Mouse (Mus musculus): ENCODE results near the gene Hist1h1e. TPM values are rescaled to one million over a fixed set of nuclear protein-coding genes. Genes with fewer than 3 reads are reported as not detected.
"Not testable (repeated sequence)": the region's sequence is repeated elsewhere in the genome, so short reads cannot be mapped to it uniquely, and the experiment has no call there.

The Hist1h1e gene
- polyA plus RNA-seq, 1 experiment from 2014 or later = 29.7 TPM

- ATAC-seq = no peak
- Histone ChIP-seq H3K4me2 (peak overlapping the region; percentile 76), H3K27me3 (no peaks in the 10 kb centered on the region), H3K36me3 (ENCODE audit: poor library complexity, severe bottlenecking) (no peaks in the 10 kb centered on the region), H3K4me3 (peak overlapping the region; percentile 50), H3K9me3 (replicated peaks) (no peaks in the 10 kb centered on the region), H3K9ac (peak overlapping the region; percentile 64), H3K27ac (peak overlapping the region; percentile 93), H3K4me1 (peaks cover 40% of the 10 kb centered on the region)
- WGBS = under 1% methylated on average over 22 of the region's 22 CpGs
Observed at GRCm38 (mm10) chr13:23586099-23586939, 36.0 kb downstream of the Hist1h1e start.

GRCm38 (mm10) chr13:23585442-23586098, 36.8 kb downstream of the Hist1h1e start:
- WGBS = 0% methylated on average over 34 of the region's 36 CpGs

GRCm38 (mm10) chr13:23585029-23585441, 37.3 kb downstream of the Hist1h1e start:
- Histone ChIP-seq H3K27ac (peak overlapping the region; percentile 99), H3K9me3 (replicated peaks) (no peaks in the 10 kb centered on the region), H3K9ac (peak overlapping the region; percentile 85), H3K36me3 (ENCODE audit: poor library complexity, severe bottlenecking) (no peaks in the 10 kb centered on the region), H3K27me3 (no peaks in the 10 kb centered on the region), H3K4me2 (peak overlapping the region; percentile 76), H3K4me3 (peak overlapping the region; percentile 50), H3K4me1 (peaks cover 40% of the 10 kb centered on the region)
- ATAC-seq = 0 out of 2 replicates have a peak, but pooled peaks have one; percentile 11
- WGBS = under 1% methylated on average over 21 of the region's 21 CpGs

More at GRCm38 (mm10) chr13:23585442-23586098, 36.8 kb downstream of the Hist1h1e start:
- Histone ChIP-seq H3K27ac (peak overlapping the region; percentile 99), H3K9ac (peak overlapping the region; percentile 85), H3K4me3 (peak overlapping the region; percentile 50), H3K4me1 (peaks cover 40% of the 10 kb centered on the region), H3K4me2 (peak overlapping the region; percentile 76)
- peak; percentile 90 for ATAC-seq
- not testable (repeated sequence) for H3K27me3 ChIP-seq; H3K9me3 ChIP-seq (replicated peaks); H3K36me3 ChIP-seq (ENCODE audit: poor library complexity, severe bottlenecking)

DNA sequence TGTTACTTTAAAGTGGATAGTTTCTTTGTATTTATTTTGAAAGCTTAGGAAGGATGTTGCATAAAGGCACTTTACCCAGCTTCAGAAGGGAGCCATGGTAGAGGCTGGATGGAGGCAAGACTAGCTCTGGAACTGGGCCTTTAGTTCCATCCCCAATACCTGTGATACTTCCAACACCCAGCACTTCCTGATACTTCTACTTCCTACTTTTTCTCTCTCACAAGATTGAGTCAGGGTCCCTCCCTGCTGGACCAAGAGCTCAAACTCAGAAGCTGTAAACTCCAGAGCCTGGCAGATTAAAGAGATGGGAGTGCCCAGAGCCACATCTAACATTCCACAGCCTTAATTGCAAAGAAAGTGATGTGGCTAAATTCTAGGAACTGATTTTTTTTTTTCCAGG, 38.0 kb downstream of the Hist1h1e start:
- H3K27ac ChIP-seq = peak overlapping the region; percentile 99
- no peaks in the 10 kb centered on the region for H3K27me3 ChIP-seq
- H3K9me3 ChIP-seq (replicated peaks) = no peaks in the 10 kb centered on the region
- H3K4me1 ChIP-seq = peaks cover 40% of the 10 kb centered on the region
- peak overlapping the region; percentile 76 for H3K4me2 ChIP-seq
- ATAC-seq = no peak
- peak overlapping the region; percentile 50 for H3K4me3 ChIP-seq
- peak overlapping the region; percentile 85 for H3K9ac ChIP-seq
- no peaks in the 10 kb centered on the region for H3K36me3 ChIP-seq (ENCODE audit: poor library complexity, severe bottlenecking)

- Histone ChIP-seq H3K9ac (peak overlapping the region; percentile 31; the same call in 1 of the 2 replicates), H3K4me2 (peak overlapping the region; percentile 89)
Observed at GRCm38 (mm10) chr13:23583387-23584068, 38.8 kb downstream of the Hist1h1e start.

DNA sequence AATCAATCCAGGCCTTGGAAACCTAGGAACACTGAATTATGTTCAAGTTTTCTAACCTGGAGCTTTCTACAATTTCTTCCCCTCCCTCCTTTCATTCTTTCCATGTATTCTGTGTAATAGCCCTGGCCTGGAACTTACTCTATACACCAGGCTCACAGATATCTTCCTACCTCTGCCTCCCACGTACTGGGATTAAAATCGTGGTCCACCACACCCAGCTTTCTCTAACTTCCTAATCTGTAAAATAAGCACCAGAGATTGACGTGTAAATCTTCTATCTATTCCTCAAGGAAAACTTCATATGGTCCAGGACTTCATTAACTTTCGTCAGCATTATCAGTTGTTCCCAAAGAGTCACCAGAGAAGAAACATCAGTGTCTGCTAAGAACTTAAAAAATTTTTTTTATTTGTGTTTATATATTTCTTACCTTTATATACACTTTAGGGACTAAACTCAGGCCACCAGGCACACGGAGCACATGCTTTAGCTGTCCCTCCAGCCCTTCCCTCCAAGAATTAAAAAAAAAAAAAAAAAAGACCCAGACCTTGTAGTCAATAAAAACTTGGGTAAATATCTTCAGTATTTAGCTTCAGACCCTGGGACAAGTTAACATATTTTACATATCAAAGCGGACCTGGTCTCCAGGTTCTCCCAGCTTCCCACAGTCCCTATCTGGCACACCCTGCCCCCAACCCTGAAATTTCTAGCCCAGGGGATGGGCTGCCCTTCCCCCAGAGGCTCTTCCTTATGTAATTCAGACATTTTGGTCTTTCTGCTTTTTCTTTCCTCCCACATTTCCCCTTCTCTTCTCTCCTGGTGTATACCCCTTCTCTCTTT, 39.9 kb downstream of the Hist1h1e start:
- peak overlapping the region; percentile 54 for H3K4me3 ChIP-seq
- ATAC-seq = no peak
- WGBS = 4% methylated on average over 6 of the region's 6 CpGs
- no peaks in the 10 kb centered on the region for H3K36me3 ChIP-seq (ENCODE audit: poor library complexity, severe bottlenecking)
- H3K9ac ChIP-seq = peak overlapping the region; percentile 86
- peak overlapping the region; percentile 99 for H3K27ac ChIP-seq
- peaks cover 41% of the 10 kb centered on the region for H3K4me1 ChIP-seq
- H3K27me3 ChIP-seq = no peaks in the 10 kb centered on the region
- no peaks in the 10 kb centered on the region for H3K9me3 ChIP-seq (replicated peaks)
- H3K4me2 ChIP-seq = peak overlapping the region; percentile 89

More at GRCm38 (mm10) chr13:23583387-23584068, 38.8 kb downstream of the Hist1h1e start:
- Histone ChIP-seq H3K9me3 (replicated peaks) (no peaks in the 10 kb centered on the region), H3K36me3 (ENCODE audit: poor library complexity, severe bottlenecking) (no peaks in the 10 kb centered on the region), H3K27ac (peak overlapping the region; percentile 99), H3K4me3 (no peak overlapping the region), H3K4me1 (peaks cover 40% of the 10 kb centered on the region), H3K27me3 (no peaks in the 10 kb centered on the region)
- ATAC-seq = no peak

DNA sequence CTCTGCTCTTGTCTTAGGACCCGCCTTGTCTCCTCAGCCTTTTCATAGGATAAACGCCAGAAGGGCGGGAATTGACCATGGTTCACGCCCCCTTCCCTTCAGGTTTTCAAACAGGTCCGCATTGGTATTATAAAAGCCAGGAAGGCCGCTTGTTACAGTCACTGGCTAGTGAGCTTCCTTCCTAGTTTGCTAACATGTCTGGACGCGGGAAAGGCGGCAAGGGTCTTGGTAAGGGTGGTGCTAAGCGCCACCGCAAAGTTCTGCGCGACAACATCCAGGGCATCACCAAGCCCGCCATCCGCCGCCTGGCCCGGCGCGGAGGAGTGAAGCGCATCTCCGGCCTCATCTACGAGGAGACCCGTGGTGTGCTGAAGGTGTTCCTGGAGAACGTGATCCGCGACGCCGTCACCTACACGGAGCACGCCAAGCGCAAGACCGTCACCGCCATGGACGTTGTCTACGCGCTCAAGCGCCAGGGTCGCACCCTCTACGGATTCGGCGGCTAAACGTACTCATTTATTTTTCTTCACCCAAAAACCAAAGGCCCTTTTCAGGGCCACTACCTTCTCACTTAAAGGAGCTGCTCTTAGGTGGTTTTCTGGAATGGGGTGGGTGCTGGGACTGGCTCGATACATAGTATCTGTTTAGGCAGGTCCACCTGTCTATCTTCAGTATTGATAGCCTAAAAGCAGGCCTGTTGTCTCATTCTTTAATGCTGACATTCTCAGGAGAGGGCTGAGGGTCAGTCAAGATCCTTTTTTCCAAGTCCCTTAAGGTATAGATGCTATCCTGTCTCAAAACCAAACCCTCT, 40.7 kb downstream of the Hist1h1e start, which contains the start of gene Hist1h4d:
Gene Hist1h4d (plus strand): TSS at position 191 of the 811 bp plus-strand sequence.
- H3K4me1 ChIP-seq = peaks cover 43% of the 10 kb centered on the region
- H3K36me3 ChIP-seq (ENCODE audit: poor library complexity, severe bottlenecking) = no peaks in the 10 kb centered on the region
- H3K27me3 ChIP-seq = no peaks in the 10 kb centered on the region
- H3K9ac ChIP-seq = peak within 1 kb of the TSS; percentile 86
- peak within 1 kb of the TSS; percentile 99 for H3K27ac ChIP-seq
- H3K9me3 ChIP-seq (replicated peaks) = no peaks in the 10 kb centered on the region
- H3K4me2 ChIP-seq = peak within 1 kb of the TSS; percentile 89
- peak; percentile 91 for ATAC-seq
- under 1% methylated on average over 43 of the region's 43 CpGs for WGBS
- peak within 1 kb of the TSS; percentile 54 for H3K4me3 ChIP-seq

DNA sequence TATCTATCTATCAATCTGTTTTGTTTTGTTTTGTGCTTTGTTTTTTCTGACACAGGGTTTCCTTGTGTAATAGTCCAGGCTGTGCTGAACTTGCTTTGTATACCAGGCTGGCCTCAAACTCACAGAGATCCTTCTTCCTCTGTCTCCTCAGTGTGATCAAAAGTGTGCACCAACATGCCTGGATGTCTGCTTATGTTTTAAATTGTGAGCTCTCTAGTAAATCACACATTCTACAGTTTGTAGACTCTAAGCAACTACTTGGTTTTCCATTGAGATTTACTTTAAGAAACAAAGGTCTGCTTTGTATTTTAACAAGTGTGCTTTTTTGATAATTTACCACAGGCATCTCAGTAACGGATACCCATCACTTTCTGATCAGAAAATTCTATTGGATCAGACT, 44.5 kb downstream of the Hist1h1e start:
- peak overlapping the region; percentile 25; the same call in 1 of the 2 replicates for H3K27ac ChIP-seq
- H3K4me1 ChIP-seq = peaks cover 35% of the 10 kb centered on the region
- ATAC-seq = no peak
- H3K36me3 ChIP-seq (ENCODE audit: poor library complexity, severe bottlenecking) = no peaks in the 10 kb centered on the region
- H3K9ac ChIP-seq = no peak overlapping the region
- no peak overlapping the region for H3K4me2 ChIP-seq
- WGBS = 88% methylated on average over 1 of the region's 1 CpGs
- H3K4me3 ChIP-seq = no peak overlapping the region
- no peaks in the 10 kb centered on the region for H3K9me3 ChIP-seq (replicated peaks)
- H3K27me3 ChIP-seq = no peaks in the 10 kb centered on the region

DNA sequence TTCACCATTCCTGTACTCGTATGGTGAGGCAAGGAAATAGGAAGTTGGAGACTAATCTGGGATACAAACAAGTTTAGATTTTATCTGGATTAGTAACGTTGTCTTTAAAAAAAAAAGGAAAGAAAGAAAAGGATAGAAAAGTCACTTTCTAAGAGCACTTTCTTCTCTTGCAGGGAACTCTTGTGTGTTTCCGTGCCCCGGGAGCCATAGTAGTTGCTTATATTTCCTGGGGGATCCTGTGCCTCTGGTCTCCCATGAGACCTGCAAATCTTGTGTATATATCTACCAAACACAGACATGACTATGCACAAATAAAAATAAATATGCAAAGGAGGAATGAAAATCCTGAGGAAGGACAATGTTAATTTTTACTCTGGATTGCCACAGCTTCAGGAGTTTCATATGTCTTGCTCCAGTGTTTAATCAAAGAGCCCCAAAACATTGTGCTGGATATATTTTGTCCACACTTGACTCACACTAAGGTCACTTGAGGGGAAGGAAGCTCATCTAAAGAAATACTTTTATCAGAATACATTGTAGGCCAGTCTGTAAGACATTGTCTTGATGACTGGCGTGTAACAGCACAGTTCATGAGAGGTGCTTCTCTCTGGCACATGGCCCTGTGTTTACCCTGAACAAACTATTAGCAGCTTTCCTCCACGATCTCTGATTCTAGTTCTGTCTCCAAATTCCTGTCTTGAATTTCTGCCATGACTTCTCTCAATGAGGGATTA, 45.3 kb downstream of the Hist1h1e start:
- peak overlapping the region; percentile 82 for H3K9ac ChIP-seq
- ATAC-seq = no peak
- H3K36me3 ChIP-seq (ENCODE audit: poor library complexity, severe bottlenecking) = no peaks in the 10 kb centered on the region
- H3K27ac ChIP-seq = peak overlapping the region; percentile 91
- peaks cover 35% of the 10 kb centered on the region for H3K4me1 ChIP-seq
- peak overlapping the region; percentile 48 for H3K4me3 ChIP-seq
- no peaks in the 10 kb centered on the region for H3K27me3 ChIP-seq
- WGBS = 41% methylated on average over 6 of the region's 6 CpGs
- H3K4me2 ChIP-seq = peak overlapping the region; percentile 74
- no peaks in the 10 kb centered on the region for H3K9me3 ChIP-seq (replicated peaks)

GRCm38 (mm10) chr13:23576351-23576881, 45.9 kb downstream of the Hist1h1e start:
- Histone ChIP-seq H3K4me3 (peak overlapping the region; percentile 48), H3K36me3 (ENCODE audit: poor library complexity, severe bottlenecking) (no peaks in the 10 kb centered on the region), H3K27ac (peak overlapping the region; percentile 91), H3K27me3 (no peaks in the 10 kb centered on the region), H3K9ac (peak overlapping the region; percentile 82), H3K4me1 (peaks cover 32% of the 10 kb centered on the region), H3K9me3 (replicated peaks) (no peaks in the 10 kb centered on the region), H3K4me2 (peak overlapping the region; percentile 74)
- no peak for ATAC-seq
- WGBS = 2% methylated on average over 7 of the region's 7 CpGs
